Mouse (Mus musculus): Measurements from ENCODE around the gene Vps37b.
A peak's percentile ranks its signal among the peaks of the same experiment; 100 is the strongest.

The Vps37b gene

GRCm38 (mm10) chr5:123977231-123977630, 54.8 kb downstream of the Vps37b start:
- DNase-seq = no peak

- no peak for DNase-seq
Observed at GRCm38 (mm10) chr5:123975668-123976180, 56.3 kb downstream of the Vps37b start.

GRCm38 (mm10) chr5:123974616-123975111, 57.4 kb downstream of the Vps37b start:
- no peak for DNase-seq

- no peak for DNase-seq
Observed at GRCm38 (mm10) chr5:123974179-123974485, 57.9 kb downstream of the Vps37b start.

- peak; percentile 75 for DNase-seq
Observed at GRCm38 (mm10) chr5:123973299-123974178, 58.5 kb downstream of the Vps37b start, which contains the start of gene Hip1r. Gene Hip1r (plus strand): TSS chr5:123973628.

GRCm38 (mm10) chr5:123972453-123972852, 59.6 kb downstream of the Vps37b start:
- peak; percentile 2 for DNase-seq

GRCm38 (mm10) chr5:123970576-123970975, 61.5 kb downstream of the Vps37b start:
- DNase-seq = peak; percentile 1

GRCm38 (mm10) chr5:123969216-123969615, 62.9 kb downstream of the Vps37b start:
- no peak for DNase-seq

- DNase-seq = no peak
Observed at GRCm38 (mm10) chr5:123968468-123968867, 63.6 kb downstream of the Vps37b start.

- no peak for DNase-seq
Observed at GRCm38 (mm10) chr5:123966759-123967158, 65.3 kb downstream of the Vps37b start.

GRCm38 (mm10) chr5:123964208-123964607, 67.9 kb downstream of the Vps37b start:
- no peak for DNase-seq

GRCm38 (mm10) chr5:123961046-123961445, 71.0 kb downstream of the Vps37b start:
- no peak for DNase-seq

GRCm38 (mm10) chr5:123960129-123960528, 71.9 kb downstream of the Vps37b start:
- no peak for DNase-seq

- DNase-seq = no peak
Observed at GRCm38 (mm10) chr5:123959018-123959417, 73.1 kb downstream of the Vps37b start.

- DNase-seq = no peak
Observed at GRCm38 (mm10) chr5:123957213-123957612, 74.9 kb downstream of the Vps37b start.
